Mouse (Mus musculus) neutrophil, adult 5-6 weeks (primary cell): ENCODE results near the gene Ints4. TPM values are rescaled to one million over a fixed set of nuclear protein-coding genes. Genes with fewer than 3 reads are reported as not detected.

Experiments used
- ATAC-seq: fragments of 151-379, 151-347 bp; 2 replicates; pipeline ENCODE4 v1.8.0; 2017; ENCODE audit warnings: mild to moderate bottlenecking, moderate TSS enrichment; ENCODE audit not compliant: insufficient number of reproducible peaks, poor library complexity, low FRiP score, severe bottlenecking; ENCODE audit errors: extremely low read depth
- total RNA-seq: library from RNA; stranded (forward); fragments of 200-1000 nt; gene quantifications from 2 replicates; pipeline ENCODE4 v1.2.3, GENCODE M21; 2017

Ints4 gene
- total RNA-seq, 1 experiment from 2014 or later: 73.8 TPM

DNA sequence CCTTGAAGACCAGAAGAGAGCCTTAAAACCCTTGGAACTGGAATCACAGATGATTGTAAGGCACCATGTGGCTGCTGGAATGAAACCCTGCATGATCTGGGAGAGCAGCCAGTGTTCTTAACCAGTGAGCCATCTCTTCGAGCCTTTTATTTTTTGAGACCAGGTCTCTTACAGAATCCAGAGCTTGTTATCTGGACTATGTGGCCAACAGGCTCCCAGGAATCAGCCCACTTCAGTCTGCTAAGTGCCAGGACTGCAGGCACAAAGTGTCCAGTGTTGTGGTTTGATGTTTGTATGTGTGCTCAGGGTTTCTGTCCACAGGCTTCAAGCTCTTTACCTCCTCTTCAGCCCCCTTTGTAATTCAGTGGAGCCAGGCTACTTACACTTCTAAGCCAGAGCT is 34.0 kb downstream of the Ints4 start:
- ATAC-seq: no peak

DNA sequence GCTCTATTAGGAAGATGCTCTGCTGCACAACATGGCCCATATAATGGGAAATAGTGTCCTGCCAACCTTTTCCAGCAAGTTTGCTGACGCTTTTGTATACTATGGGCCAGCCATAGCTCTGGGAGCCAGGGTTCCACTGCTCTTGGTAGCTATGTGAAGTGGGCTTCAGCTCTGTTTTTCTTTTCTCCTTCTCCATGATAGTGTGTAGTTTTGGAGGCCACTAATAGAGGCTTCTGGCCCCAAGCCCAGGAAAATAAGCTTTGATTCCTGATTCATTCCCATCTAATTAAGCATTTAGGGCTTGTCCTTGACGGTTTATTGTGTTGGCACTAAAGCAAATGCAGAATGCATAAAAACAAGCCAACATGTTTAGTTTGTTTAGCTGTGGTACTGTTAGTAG is 39.2 kb downstream of the Ints4 start:
- ATAC-seq: no peak

DNA sequence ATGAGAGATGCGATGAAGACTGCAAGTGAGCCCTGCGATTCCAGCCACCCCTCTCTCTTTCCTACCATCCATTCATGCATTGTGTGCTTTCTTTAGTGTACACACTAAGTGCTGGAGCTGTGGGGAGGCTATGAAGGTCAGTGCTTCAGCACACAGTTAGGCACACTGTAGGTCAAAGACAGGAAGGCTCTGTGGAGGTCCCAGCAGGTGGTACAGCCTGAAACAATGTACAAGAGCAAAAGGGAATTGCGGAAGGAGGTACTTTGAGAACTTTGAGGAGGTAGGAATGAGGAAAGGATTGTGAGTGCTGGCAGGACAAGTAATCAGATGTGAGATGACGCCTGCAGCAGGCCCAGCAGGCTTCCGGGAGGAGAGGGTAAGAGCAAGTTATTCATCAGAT is 54.8 kb downstream of the Ints4 start:
- no peak for ATAC-seq

DNA sequence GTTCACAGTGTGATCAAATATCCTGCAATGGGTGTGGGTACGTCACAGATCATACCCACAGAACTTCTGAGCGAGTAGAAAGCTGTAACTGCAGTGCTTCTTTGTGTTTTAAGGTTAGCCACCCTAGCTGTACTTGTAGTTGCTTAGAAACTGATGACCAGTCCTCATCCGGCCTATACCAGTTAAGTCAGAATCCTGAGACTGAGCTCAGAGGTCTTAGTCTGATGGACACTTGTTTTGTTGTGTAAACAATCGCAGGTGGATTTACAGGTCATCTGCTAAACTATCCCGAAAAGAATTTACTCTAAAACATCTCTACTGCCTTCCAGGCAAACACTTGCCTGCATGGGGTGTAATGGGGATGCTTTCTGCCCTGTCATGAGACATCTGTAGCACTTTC is 55.8 kb downstream of the Ints4 start:
- ATAC-seq: no peak

DNA sequence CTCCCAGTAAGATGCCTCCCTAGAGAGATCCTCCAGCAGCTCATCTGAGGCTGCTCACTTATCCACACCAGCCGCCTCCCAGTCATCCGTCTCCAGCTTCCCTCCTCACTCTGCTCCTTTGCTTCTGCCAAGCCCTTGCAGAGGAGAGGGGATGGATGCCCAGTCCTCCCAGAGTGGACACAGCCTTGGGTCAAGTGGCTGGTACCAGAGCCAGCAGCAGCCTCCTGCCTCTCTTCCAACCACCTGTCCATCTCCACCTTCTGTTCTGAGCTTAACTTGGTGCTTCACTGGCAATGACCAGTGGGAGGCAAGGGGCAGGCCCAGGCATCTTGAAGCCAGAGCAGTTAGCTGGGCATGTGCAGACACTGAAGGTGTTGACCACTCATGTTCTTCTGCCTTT is 65.7 kb downstream of the Ints4 start:
- no peak for ATAC-seq

DNA sequence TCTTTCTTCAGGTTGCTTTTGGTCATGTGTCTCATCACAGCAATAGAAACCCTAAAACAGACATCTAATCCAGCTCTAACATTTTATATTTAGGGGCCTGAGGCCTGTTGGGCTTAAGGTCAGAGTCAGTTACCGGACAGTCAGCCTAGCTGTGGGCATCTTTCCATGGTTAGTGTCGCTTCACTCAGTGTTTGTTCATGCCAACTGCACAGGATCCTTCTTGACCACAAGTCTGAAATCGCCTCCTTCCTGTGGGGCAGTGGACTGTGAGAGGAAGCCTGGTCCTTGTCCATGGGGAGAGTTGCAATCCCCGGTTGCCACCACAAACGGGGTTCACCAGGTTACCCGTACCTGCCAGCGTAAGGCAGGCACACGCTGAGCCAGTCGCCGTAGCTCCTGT is 68.5 kb downstream of the Ints4 start:
- ATAC-seq: no peak

DNA sequence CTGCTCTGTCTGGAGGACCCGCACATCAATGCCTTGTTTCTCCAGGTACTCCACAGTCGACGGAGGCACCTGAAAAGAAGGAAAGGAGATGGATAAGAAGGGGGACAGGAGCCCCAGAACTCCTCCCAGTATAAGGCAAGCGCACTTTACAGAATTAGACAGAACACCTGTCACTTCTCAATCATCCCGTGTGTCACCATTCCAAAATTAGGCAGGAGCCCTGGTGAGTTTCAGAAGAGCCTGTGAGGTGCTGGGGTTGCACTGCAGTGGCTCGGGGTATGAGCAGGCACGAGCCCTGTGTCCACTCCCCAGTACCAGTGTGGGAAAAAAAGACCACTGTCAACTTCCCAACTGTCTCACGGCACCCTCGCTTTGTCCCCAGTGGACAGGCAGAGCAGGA is 69.9 kb downstream of the Ints4 start:
- ATAC-seq: no peak

DNA sequence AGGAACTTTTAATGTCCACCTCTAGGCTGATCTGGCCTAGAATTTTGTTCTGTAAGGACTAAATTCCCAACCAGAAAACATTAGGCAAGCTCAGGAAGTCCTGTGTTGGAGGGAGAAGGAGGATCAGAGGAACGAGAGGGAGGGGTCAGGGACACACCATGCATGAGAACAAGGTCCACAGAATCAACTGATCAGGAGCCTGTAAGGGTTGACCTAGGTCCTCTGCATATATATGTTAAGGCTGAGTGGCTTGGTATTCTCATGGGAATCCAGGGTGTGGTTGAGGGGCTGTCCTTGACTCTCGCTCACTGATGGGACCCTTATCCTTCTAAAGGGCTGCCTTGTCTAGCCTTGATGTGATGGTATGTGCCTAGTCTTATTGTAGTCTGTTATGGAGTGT is 82.8 kb downstream of the Ints4 start:
- ATAC-seq: no peak

DNA sequence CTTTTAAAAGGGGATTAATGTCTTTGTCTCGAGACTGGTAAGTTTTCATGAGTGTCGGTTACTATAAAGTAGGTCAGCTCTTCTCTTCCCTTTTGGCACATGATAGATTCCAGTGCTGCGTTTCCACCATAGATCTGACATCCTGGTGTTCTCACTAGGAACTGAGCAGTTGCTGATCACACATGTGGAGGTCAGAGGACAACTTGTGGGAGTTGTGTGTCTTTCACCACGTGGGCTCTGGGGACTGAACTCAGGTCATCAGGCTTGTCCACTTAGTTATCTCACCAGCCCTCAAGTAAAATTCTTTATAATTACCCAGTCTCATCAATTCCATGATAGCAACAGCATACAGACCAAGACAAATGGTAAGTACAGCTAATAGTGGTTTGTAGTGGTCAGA is 88.6 kb downstream of the Ints4 start:
- ATAC-seq: no peak

DNA sequence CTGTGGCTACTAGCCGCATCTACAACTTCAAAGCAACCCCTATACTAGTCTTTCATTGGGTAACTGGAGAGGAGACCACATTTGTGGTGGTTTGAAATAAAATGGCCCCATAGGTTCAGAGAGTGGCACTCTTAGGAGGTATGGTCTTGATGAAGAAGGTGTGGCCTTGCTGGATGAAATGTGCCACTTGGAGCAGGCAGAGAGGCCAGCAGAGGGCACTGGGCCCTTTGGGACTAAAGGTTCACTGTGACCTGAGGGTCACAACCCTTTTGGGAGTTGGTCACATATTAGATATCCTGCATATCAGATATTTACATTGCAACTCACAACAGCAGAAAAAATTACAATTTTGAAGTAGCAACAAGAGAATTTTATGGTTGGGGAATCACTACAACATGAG is 89.6 kb downstream of the Ints4 start:
- ATAC-seq: 0 out of 2 replicates have a peak, but pooled peaks have one; percentile 23

DNA sequence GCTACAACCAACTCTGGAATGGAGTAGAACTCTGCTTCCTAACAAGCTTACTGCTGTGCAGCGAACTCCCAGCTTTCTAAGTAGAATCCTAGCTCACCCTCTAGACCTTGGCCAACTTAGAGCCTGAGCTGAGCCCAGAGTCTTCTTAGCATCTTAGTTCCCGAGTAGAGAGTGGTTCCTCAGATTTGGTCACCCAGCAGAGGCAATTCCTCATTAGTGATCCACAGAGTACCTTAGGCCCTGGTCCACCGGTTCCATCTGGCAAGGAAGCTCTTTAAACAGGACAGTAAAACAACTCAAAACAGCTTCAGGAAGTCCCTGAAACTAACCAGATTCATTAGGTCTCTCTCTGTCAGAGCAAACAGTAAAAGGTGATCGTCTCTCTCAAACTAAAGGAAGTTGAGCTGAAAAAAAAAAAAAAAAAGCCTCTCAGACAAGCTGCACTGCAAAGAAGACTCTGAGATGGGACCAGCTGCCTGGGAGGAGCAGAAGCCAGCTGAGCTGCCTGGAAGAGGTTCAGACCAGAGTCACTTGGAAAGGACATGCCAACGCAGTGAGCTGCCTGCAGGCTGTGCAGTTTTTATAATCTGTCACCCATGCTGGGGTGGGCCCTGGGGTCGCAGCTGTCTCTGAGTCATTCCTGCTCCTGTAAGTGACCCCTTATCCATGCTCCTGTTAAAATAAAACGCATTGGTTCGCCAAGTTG is 97.8 kb downstream of the Ints4 start:
- no peak for ATAC-seq

DNA sequence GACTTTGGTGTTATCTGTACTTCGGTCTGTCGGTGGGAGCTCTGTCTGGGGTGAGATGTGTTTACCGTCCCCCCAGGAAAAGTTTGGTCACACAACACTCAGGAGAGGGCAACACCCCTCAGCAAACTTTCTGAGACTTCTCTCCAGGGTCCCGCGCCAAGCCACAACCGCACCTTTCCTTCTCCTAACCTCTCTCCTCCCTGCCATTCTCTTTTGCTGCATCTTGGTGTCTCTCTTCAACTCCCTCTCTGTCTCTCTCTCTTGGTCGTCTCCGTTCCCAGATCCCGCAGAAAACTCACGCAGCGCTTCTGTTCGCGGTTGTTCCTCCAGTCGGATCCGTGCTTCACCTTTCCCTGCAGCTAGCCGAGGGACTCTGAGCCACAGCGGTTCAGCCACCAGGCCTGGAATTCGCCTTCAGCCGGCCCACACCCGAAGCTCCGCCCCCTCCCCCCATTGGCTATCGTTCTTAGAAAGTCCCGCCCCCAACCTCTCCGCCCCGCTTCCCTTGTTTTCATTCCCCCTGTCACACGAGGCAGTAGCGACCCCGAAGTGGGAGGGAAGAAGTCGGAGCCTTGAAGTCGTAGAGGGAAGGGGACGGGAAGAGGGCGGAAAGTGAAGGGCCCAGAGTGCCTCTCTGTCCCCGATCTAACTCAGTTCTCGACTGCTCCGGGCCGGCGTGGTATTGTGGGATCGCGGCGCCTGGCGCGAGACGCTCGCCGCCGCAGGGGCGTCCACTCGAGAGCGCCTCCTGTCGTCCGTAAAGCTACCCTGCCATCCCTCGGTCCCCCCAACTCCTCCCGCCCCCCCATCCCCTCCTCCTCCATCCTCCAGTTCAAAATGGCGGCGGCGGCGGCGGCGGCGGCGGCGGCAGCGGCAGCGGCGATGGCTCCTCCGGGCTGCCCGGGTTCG is 98.6 kb downstream of the Ints4 start, which contains the start of the genes Aamdc and Rsf1:
Gene Aamdc, minus strand, starts transcription at position 431 of the 909 bp plus-strand sequence.
Gene Rsf1, plus strand, starts transcription at position 823 of the 909 bp plus-strand sequence.
- peak; percentile 79 for ATAC-seq

DNA sequence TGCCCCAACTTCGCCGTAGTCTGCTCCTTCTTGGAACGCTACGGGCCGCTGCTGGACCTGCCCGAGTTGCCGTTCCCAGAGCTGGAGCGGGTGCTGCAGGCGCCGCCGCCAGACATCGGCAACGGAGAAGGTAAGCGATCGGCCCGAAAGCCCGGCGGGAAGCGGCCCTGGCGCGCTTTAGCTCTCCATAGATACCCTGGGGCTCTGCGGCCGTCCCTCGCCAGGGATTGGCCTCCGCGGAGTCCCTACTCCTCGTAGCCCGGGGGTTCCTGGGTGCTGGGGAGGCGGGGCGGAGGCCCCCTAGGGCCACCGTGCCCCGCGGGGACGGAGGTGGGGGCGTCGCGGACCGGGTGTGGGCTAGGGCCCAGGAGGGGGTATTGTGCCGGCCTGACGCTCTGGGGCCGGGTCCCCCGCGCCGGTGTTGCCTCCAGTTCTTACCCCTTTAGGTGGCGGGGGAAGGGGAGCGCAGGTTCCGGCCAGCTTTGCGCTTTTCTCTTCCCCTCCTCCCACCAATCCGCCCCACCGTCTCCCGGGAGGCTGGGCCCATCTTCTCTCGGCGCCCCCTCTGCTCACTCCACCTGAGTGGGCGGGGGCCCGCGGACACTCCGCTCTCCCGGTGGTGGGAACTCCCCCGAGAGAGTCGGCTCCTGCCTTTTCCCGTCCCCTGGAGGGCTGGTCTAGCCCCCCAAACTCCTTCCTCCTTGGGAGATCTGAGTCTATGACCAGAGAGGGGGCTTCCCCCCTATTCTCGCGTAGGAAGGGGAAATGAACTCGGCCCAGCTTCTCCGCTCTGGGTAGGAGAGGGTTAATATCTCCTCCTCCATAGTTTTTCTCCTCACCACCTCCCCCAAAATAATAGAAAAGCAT is 99.5 kb downstream of the Ints4 start:
- ATAC-seq: no peak

DNA sequence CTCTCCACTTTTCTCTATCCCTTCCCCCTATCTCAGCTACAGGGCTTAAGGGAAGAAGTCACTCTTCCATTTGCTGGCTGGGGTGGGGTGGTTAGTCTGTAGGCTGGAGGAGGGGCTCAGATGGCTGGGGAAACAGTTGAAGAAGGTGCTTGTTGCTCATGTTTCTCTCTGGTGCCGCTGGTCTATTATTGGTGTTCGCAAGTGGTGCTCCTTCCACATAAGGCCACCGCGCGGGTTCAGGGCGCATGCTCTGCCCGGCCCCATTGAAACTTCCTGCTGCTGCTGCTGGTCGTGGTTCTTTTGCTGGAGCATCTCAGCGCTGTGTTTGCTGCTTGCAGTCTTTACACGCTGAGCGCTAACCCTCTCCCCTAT is 100.1 kb downstream of the Ints4 start:
- ATAC-seq: peak; percentile 81

DNA sequence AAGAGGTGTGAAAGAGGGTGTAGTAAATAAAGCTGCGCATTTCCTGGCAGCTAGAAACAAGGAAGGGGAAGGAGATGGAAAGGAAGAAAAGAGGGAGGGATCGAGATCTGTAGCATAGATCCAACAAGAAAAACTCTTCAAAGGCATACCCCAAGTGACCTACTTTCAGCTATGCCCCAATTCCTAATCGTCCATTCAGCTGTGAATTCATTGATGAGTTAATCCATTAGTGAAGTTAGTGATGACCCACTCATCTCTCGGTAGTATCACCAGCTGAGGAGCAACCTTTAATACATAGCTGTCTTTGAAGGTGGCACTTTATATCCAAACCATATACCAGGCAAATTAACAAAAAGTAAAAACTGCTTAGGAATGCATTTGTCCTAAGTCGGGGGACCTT is 107.8 kb downstream of the Ints4 start:
- no peak for ATAC-seq

DNA sequence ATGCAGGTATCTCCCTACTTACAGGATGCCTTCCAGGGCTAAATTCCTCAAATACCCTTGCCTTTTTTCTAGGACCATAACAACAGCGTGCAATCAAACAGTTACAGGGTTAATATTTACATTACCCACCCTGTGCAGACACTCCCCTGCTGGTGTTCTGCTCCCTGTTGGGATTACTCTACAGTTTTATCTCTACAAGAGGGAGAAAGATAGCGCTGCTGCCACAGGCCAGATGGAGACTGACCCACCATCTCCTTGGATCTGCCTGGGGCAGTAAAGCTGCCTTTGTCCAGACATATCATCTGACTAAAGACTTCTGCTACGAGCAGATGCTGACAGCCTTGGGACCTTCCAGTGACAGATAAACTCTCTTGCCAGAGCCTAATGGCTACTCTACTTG is 109.7 kb downstream of the Ints4 start:
- ATAC-seq: no peak
